Mouse (Mus musculus): ENCODE data around the gene Vangl1.

GRCm38 (mm10) chr3:102187401-102187800 lies 17.1 kb downstream of the Vangl1 start:
- TF ChIP-seq CTCF (IDR thresholded peaks at IDR 0.05; ENCODE audit: low read depth), result no peak
- TF ChIP-seq EP300 (IDR thresholded peaks at IDR 0.05; ENCODE audit: low read depth), result no peak

All from liver, postnatal 0 days (tissue).